Mouse (Mus musculus): Measurements from ENCODE around the gene Tagln.

Tagln gene

DNA sequence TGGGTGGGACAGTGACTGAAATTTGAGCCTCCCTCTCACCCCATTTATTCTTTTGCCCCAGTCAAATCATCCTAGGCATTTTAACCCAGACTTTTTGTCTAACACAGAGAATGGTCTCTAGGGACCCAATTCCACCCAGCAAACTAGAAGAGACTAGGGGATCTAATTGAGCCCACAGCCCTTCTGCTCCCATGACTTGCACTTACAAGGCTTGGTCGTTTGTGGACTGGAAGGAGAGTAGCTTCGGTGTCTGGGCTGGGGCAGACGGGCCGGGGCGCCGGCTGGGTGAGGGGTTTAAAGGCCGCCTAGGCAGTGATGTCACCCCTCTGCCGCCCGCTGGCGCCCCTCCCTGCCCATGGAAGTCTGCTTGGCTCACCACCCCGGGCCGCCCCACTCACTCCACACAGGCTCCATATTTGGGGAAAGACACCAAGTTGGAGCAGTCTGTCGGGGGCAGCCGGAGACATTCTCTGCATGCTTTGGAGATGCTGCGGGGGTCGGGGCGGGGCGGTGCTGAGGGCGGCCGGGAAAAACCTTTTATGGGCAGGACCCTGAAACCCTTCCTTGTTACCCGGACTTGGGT, at the start of gene Tagln:
TSS of gene Tagln (minus strand) at position 431 of the 583 bp plus-strand sequence.
- DNase-seq (ENCODE audit: low read depth, low spot score): peak; percentile 38

DNA sequence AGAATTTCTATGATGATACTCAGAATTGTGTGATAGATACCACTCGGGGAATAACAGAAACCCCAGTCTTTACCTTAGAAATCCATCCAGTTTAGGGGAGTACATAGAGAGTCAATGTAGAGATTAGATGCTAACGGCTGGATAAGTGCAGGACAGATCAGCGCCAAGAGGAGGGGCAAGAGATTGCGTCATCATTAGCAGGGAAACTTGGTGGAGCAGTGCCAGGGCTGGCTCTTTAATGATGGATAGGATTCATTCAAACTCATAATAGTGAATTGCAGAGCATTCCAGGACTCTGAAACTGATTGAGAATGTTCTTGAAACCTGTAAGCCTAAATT, 49.3 kb upstream of the Tagln start:
- DNase-seq (ENCODE audit: low read depth, low spot score): peak; percentile 69

DNA sequence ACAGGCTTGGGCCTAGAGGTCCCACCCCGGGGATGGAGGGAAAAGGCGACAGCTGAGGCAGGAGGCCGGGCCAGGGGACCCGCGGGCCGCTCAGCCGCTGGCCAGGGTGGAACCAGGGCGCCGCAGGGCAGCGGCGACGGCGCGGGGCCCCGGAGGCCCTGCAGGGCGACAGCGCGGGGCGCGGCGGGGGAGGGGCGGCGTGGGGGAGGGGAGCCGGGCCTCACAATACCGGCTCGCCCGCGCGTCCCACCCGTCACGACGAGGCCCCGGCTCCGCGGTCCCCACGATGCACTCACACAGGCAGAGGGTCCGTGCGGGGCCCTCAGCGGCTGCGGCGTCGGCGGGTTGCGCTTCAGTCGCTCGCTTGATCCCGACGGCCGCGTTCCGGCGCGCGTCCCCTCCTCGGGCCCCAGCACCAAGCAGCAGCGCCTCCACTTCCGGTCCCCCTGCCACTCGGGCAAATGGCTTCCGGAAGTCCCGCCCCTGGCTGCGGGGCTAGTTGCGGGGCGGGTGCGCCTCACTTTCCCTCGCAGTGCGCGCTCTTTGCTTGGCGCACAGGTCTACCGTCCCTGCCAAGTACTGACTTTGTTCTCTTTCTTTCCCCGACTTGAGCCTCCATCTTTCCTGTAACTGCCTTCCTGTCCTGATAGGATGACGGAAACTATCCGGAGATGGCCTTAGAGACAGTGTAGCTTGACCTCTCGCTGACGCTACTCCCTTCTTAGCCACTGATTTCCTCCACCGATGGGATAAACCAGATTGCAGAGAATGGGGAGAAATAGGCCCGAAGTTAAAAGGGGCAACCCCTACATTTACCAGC, 48.8 kb upstream of the Tagln start:
- DNase-seq (ENCODE audit: low read depth, low spot score): peak; percentile 92

DNA sequence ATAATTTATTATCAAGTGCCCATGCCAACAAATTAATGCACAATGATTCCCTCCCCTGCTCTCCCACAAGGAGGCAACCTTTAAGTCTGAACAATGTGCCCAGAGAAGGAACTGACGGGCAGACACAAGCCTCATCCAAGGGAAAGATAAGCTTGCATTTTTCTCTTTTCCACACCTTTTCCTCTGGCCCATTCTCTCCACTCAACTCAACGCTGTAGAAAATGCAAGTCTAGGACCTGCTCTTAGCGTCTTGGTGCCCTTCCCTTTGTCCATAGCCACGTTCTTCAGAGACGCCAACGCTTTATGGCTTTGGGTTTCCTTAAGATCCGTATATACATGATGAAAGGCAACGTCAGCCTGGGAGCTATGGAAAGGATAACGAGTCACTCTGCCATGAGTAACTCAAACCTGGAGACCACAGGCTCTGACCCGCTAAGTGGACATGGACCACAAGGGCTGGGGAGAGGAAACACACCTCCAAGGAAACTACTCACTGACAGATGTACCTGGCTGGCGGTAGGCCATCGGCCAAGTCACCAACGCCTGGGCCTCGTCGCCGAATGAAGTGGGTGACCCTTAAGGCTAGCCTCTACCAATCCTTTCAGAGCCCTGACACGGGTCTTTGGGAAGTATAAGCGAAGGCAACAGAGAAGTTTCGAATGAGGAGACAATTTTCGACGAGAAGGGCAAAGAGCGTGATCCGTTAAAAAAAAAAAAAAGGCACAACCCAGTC, 48.0 kb upstream of the Tagln start:
- DNase-seq (ENCODE audit: low read depth, low spot score): peak; percentile 29

DNA sequence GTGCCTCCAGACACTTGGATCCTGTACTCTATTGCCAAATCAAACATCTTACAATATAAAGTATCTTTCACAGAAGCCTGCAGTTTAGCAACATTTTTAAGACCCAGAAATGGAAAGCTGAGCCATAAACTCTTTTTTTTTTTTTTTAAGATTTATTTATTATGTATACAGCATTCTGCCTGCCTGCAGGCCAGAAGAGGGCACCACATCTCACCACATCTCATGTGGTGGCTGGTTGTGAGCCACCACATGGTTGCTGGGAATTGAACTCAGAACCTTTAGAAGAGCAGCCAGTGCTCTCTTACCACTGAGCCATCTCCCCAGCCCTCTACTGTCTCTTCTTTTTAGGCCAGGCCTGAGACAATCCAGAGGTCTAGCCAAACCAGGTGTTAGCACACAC, 45.5 kb upstream of the Tagln start:
- DNase-seq (ENCODE audit: low read depth, low spot score): no peak

DNA sequence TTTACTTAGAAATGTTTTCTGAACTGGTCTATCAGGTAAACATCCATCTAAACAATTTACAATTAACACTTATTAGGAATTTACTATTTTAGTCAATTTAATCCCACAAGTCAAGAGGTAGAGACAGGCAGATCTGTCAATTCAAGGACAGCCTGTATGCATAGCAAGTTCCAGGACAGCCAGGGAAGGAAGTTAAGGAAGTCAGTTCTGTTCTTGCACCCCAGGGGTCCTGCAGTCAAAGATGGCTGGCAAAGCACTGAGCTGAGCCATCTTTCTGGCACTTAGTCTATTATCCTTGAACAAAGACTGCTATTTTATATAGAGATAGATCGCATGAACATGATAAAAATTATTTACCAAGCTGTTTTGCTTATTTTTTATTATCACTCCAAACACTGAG, 44.8 kb upstream of the Tagln start:
- peak; percentile 72 for DNase-seq (ENCODE audit: low read depth, low spot score)

DNA sequence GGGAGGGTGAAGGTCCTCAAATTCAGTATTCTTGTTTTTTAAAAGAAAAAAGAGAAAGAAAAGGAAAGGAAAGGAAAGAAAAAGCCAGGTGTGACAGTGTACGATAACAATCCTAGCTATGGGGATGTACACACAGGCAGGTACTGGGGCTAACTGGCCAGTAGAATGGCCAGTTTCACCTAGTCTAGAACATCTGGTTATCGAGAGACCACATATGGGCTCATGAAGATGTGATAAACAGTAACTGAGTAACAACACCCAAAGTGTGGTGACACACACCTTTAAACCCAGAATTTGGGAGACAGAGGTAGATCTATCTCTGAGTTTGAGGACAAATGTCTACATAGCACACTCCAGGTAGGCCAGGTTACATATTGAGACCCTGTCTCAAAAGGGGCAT, 43.9 kb upstream of the Tagln start:
- no peak for DNase-seq (ENCODE audit: low read depth, low spot score)

DNA sequence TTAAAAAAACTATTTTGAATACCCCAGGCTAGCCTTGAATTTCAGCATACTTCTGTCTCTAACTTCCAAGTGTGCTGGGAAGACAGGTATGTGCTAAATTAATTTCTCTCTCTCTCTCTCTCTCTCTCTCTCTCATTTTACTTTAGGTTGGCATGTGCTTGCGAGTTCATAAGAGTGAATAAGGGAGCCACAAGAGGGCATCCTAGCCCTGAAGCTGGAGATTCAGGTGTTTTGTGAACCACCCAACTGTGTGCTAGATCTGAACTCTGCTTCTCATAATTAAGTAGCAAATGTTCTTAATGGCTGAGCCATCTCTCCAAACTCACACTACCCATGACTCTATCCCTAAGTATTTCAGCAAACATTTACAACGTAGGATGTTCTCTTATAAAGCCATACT, 41.0 kb upstream of the Tagln start:
- DNase-seq (ENCODE audit: low read depth, low spot score): no peak

DNA sequence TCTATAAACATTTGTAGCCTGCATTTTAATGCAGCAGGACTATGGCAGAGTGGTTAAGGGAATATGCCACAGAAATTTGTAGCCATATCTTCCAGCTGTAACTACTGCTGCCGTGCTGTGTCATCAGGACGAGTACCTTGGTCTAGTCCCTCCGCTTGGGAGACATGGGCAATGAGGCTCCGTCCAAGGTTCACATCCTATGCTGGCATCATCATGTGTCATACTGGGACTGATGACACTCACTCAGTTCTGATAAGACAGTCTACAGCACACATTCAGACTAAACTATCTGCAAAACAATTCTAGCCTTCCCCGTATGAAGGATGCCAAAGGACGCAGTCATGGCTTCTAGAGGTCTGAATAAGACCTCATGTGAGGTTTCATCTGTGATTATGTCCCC, 27.7 kb upstream of the Tagln start:
- no peak for DNase-seq (ENCODE audit: low read depth, low spot score)

DNA sequence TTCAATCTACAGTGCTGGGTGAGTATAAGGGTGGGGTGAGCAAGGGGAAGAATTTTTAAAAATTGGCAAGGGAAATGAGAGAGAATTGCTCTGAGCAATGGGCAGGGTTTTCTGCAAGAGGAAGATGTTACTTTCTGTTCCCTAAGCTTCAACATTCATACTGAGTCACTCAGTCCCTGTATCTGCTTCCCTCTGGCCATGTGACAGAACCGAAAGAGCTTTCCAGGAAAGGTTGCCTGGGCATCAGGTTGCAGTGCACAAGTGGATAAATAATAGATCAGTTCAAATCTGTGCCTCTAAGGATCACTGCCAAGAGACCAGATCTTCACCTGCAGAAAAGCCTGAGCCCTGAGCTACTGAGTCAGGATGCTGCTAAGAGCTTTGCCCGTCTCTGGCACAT, 26.0 kb upstream of the Tagln start:
- no peak for DNase-seq (ENCODE audit: low read depth, low spot score)

DNA sequence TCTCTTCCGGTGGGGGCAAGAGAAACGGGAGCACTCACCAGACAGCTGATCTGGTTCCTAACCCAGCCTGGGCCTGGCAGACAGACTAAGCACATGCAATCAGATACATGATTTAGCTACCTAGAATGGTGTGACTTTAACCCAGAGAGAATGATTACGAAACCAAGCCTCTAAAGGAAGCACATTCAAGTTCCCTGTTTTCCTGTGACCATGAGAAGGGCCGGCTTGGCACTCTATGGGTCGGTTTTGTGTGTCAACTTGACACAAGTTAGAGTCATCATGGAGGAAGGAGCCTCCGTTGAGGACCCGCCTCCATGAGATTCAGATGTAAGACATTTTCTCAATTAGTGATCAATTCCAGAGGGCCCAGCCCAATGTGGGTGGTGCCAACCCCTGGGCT, 23.8 kb upstream of the Tagln start:
- DNase-seq (ENCODE audit: low read depth, low spot score): no peak

DNA sequence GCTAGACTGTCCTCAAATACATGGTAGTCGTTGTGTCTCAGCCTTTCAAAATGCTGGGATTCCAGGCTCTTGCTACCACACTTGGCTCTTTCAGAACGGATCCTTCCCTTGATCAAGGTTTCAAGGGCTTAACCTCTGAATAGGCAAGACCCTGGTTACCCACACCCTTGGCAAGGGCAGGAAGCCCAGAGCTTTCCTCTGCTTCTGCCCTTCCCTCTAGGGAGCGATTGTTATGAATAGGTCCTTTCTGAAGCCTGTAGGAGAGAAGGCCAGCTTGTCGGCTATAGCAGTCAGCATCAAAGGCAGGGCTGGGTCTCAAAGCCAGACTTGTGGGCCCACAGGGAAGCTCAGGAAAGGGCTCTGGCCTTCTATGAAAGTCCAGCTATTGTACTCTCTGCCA, 23.0 kb upstream of the Tagln start:
- no peak for DNase-seq (ENCODE audit: low read depth, low spot score)

DNA sequence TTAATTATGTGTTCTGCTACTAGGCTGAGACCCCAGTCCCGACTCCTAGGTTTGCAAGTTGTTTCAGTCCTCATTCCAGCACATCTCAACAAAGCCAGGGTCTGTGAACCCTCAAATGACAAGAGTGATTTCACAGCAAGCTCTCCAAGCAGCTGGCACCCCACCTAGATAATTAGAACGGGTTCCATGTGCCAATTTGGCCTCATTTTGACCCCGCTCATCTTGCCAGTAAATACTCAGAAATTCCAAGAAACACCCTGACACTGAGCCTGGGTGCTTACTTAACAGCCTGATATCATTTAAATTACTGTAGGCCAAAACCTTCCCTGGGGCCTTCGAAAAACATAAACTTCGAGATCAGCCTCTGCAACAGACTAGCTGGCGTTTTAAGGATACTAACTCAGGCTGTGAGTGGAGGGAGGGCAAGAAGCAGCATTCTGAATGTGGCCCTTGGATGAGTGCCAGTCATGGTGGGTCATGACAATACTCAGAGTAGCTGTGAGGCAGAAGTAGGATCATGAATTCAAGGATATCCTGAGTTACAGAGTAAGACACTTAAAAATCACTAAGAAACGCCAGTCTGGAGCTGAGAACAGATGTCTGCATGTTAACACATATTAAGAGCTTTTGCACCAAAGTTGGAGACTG, 22.3 kb upstream of the Tagln start:
- no peak for DNase-seq (ENCODE audit: low read depth, low spot score)

DNA sequence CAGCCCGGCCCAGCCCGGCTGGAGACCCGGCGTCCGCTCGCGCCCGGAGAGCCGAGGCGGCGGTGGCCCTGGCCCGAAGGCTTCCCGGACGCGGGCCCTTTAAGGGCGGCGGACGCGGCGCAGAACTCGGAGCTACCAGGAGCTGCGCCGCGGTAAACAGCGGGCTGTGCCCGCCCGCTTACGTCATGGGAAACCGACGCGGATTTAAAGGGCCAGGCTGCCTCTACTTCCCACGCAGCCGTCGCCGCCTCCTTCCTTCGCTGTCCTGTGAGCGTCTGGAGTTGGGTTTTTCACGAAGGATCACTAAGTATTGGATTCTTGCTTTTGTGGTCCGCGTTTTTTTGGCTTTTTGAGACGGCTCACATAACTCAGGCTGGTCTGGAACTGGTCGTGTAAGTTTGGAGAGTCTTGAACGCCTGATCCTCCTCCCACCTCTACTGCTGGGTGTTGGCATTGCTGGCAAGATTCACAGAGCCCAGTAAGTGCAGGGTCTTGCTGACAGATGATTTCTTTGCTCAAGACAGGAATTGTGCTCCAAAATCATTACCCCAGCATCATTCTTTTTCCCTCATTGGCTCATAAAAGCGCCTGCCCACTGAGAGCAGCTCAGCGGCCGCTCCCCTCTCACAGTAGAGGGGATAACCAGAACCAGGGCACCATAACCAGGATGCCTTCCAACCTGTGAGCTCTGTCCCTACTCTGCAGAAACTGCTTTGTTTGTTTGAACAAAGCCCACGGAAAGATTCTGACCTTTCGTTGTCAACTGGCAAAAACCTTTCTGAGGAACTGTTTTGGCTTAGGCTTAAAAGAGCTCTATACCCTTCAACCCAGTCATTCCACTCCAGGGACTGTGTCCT, 19.5 kb upstream of the Tagln start, which contains the start of gene Sidt2:
TSS of gene Sidt2 (minus strand) at position 152 of the 857 bp plus-strand sequence.
- DNase-seq (ENCODE audit: low read depth, low spot score): peak; percentile 85

DNA sequence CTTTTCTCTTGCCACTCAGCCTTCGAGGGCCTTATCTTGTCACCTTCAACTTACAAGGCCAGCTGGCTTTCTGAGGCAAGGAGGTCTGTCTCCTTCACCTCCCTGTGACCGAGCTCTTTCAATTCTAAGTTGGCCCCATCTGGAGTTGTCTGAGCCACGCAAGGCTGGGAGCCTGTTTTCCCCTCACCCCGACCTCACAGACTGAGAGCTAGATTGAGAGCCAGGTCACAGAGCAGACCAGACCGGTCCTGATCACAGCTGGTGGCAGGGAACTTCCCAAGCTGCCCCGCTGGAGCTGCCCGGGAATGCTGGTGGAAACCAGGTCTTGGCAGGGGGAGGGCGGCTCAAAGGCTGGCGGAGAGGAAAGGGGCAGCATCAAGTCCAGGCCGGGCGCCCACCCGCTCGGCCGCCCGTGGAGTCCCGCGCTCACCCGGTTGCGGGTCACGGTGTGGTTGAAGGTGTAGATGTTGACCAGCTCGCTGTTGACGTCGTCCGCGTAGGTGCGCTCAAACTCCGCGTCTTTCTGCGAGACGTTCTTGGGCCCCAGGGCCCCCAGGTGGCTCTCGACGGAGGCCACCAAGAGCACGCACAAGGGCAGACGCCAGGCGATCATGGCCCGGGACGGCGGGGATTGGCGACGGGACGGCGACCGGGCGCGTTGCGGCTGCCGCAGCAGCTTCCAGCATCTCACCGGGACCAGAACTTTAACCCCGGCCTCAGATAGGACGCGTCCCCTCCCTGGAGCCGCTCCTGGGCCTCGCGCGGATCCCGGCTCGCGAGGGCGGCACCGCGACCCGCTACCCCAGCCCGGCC, 18.6 kb upstream of the Tagln start:
- peak; percentile 57 for DNase-seq (ENCODE audit: low read depth, low spot score)

DNA sequence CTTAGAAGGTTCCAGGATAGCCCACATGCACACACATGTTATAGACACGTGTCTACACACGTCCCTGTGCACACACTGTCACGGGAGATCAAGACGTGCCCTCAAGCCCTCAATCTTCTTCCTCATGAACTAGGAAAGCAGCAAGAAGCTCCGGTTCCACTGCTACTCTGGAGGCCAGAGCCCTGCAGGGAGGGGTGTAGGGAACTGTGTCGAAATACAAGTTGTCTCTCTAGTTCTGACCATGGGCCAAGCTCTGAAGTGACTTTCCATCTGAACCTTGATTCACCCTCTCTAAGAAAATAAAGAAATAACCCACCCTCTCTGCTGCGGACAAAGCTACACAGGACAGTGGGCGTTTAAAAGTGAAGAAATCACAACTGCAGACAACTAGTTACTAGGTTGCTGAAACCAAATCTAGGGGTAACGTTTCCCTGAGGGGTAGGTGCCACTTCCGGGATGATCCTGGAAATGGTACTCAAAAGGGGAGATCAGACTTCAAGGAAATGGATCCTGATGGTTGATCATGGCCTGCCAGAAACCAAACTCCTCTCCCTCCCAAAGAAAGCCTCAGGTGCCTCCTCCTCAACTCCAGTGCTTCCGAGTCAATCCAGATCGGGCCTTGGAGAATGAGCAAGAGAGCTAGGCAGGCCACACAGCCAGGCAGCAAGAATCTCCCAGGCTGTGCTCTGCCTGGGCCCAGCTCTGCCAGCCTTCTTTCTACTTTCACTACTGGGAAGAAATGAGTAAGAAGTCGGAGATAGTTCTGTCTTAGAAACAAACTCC, 17.8 kb upstream of the Tagln start:
- no peak for DNase-seq (ENCODE audit: low read depth, low spot score)

DNA sequence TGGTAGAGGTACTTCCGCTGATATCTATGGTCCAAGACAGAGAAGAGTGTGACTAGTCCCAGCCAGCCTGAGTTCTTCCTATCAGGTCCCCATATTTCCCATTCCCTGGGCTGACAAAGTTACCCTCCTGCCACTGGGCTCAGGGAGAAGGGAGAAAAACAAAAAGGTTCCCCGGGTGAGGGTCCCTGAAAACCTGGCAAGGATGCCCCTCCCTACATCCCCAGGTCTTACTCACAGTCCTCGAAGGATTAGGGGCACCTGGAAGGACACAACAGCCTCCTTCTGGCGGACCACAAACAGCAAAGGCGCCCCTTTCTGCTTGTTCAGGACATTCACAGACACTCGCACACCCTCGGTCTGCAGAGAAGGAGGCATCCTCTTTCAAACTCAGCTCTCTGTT, 17.0 kb upstream of the Tagln start:
- DNase-seq (ENCODE audit: low read depth, low spot score): no peak

DNA sequence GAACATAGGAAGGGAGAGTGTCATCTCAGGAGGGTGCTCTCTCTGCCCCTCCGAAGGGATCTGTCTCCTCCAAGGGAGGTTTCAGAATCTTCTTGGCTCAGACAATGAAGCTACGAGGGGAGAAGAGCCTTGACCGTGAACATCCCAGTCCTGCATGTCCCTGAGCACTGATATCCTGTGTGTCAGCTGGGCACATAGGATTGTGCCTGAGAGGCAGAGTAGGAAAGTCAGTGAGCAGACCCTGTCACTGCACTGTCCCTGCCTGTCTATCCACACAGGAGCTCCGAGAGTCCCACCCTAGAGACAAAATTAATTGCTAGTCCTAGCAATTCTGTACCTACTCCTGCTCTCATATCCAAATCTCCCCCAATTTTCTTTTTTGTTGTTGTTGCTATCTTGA, 16.2 kb upstream of the Tagln start:
- DNase-seq (ENCODE audit: low read depth, low spot score): no peak

DNA sequence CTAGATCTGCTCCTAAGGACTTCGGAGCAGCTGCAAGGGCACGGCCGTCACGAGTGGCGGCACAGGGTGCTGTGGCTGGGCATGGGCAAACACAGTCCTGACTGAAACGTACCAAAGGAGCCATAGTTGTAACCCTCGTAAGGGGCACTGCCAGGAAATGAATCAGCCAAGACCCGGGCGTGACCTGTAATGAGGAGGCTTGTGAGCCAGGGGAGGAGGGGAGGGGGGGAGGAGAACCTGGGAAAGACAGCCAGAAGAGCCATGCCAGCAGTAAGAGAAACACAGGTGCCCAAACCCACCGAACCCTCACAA, 11.0 kb upstream of the Tagln start:
- DNase-seq (ENCODE audit: low read depth, low spot score): no peak

Measured in R1 (cell line).